Mouse (Mus musculus): Measurements from ENCODE around the gene Cept1. TPM values are rescaled to one million over a fixed set of nuclear protein-coding genes. Genes with fewer than 3 reads are reported as not detected.

The Cept1 gene
- polyA plus RNA-seq, 2 experiments, result 10.8 to 27.1 TPM

DNA sequence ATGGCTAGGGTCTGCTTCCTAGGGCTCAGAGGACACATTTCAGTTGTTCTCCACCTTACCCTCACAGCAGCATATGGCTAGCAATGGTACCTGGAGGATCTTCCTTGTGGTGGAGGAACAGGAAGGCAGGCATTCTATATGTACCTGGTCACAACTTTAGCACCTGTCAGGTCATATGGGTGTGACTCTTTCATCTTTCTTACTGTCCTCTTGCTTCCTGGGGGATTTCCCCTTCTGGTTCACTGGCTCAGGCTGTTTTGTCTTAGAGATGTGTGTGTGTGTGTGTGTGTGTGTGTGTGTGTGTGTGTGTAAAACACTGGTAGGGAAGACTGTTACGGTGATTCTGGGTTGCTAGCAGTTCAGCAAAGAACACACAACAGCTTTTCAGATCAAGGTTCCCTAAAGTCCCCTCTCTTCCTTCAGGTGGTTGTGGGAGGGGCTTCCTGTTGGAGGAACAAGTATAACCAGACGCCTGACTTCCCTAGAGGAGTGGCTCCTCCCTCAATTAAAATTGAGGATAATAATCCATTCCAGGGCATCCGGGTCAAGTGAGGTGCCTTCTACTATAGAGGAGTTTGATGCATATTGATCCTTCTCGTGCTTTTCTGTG lies 63.7 kb downstream of the Cept1 start:
- Histone ChIP-seq H3K4me1 (replicated peaks; ENCODE audit: control insufficient read depth in 2 of 2, insufficient read depth in 2 of 2, low read length in 1 of 2) (peaks cover 3 to 27% of the 10 kb centered on the region in 2 experiments), H3K9ac (replicated peaks) (no peak overlapping the region), H3K27me3 (ENCODE audit: control insufficient read depth, insufficient read depth, low read length) (no peaks in the 10 kb centered on the region), H3K9me3 (ENCODE audit: control insufficient read depth, low read length) (no peaks in the 10 kb centered on the region), H3K27ac (no peak overlapping the region), H3K4me2 (ENCODE audit: low read depth) (no peak overlapping the region; the same call in 1 of the 2 replicates), H3K4me3 (ENCODE audit: insufficient read depth in 1 of 2, low read depth in 2 of 2, low read length in 2 of 2) (no peak overlapping the region), H3K36me3 (replicated peaks; ENCODE audit: control insufficient read depth, insufficient read depth, low read depth) (no peaks in the 10 kb centered on the region)
- ATAC-seq (ENCODE audit: insufficient read depth) (no peak), DNase-seq (ENCODE audit: low read depth in 3 of 3, low spot score in 3 of 3) (no peak)
- TF ChIP-seq CTCF (IDR thresholded peaks at IDR 0.05; ENCODE audit: low read depth) (no peak), EP300 (IDR thresholded peaks at IDR 0.05; ENCODE audit: low read depth) (no peak)
- WGBS (ENCODE audit: insufficient replicate concordance), result 50% methylated on average over 4 of the region's 4 CpGs

GRCm38 (mm10) chr3:106483297-106483696 lies 64.3 kb downstream of the Cept1 start:
- Histone ChIP-seq H3K4me1 (replicated peaks; ENCODE audit: control insufficient read depth in 2 of 2, insufficient read depth in 2 of 2, low read length in 1 of 2) (peaks cover 3 to 27% of the 10 kb centered on the region in 2 experiments), H3K27me3 (ENCODE audit: control insufficient read depth, insufficient read depth, low read length) (no peaks in the 10 kb centered on the region), H3K36me3 (replicated peaks; ENCODE audit: control insufficient read depth, insufficient read depth, low read depth) (no peaks in the 10 kb centered on the region), H3K4me2 (ENCODE audit: low read depth) (peak overlapping the region; percentile 77), H3K4me3 (ENCODE audit: insufficient read depth in 1 of 2, low read depth in 2 of 2, low read length in 2 of 2) (peak overlapping the region in 1 of 2 experiments; percentile 70; a peak in 1 of 4 replicates), H3K27ac (no peak overlapping the region), H3K9me3 (ENCODE audit: control insufficient read depth, low read length) (no peaks in the 10 kb centered on the region), H3K9ac (replicated peaks) (no peak overlapping the region)
- ATAC-seq (ENCODE audit: insufficient read depth) (no peak), DNase-seq (ENCODE audit: low read depth in 3 of 3, low spot score in 3 of 3) (no peak)
- WGBS (ENCODE audit: insufficient replicate concordance), result 11% methylated on average over 7 of the region's 7 CpGs
- TF ChIP-seq EP300 (IDR thresholded peaks at IDR 0.05; ENCODE audit: low read depth) (no peak), CTCF (IDR thresholded peaks at IDR 0.05; ENCODE audit: low read depth) (no peak)

DNA sequence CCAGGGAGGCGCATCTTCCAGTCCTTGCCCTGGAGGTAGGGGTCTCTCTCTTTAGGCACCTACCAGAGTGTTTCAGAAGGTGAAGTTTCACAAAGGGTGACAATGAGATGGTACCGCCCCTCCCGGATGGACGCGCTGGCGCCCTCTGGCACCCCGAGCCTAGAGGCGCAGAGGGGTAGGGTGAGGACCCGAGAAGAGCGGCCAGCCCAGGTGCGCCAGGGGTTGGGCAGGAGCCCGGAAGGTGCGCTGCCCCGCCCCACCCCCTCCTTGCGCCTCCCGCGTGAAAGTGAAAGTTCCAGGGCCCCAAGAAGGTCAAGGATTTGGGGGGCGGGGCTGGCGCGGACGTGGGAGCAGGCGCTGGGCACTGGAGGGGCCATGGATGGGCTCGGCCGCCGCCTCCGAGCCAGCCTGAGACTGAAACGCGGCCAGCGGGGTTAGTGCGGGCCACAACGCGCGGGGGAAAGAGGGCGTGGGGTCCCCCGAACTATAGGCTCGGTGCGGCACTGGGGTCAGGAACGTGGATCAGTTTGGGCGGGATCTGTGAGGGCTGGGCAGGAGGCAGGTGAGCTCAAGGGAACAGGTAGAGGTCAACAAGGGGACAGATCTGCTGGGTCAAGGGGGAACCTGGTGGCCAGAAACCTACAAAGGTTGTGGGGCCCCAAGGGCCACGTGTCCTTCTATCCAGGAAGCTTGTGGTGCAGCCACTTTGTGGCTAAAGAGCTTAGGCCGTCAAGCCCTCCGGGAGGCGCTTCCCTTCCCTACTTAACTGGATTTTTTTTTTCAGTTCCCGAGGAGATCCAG lies 65.1 kb downstream of the Cept1 start, which contains the start of gene Dennd2d:
Gene Dennd2d (plus strand): TSS at position 125 of the 801 bp plus-strand sequence.
- Histone ChIP-seq H3K36me3 (replicated peaks; ENCODE audit: control insufficient read depth, insufficient read depth, low read depth) (no peaks in the 10 kb centered on the region), H3K27me3 (ENCODE audit: control insufficient read depth, insufficient read depth, low read length) (no peaks in the 10 kb centered on the region), H3K4me2 (ENCODE audit: low read depth) (peak within 1 kb of the TSS; percentile 77), H3K27ac (no peak within 1 kb of the TSS), H3K9ac (replicated peaks) (peak within 1 kb of the TSS; percentile 66), H3K4me1 (replicated peaks; ENCODE audit: control insufficient read depth in 2 of 2, insufficient read depth in 2 of 2, low read length in 1 of 2) (peaks cover 3 to 27% of the 10 kb centered on the region in 2 experiments), H3K9me3 (ENCODE audit: control insufficient read depth, low read length) (no peaks in the 10 kb centered on the region), H3K4me3 (ENCODE audit: insufficient read depth in 1 of 2, low read depth in 2 of 2, low read length in 2 of 2) (peak within 1 kb of the TSS; percentile 62 to 70)
- ATAC-seq (ENCODE audit: insufficient read depth) (peak; percentile 67), DNase-seq (ENCODE audit: low read depth in 3 of 3, low spot score in 3 of 3) (no peak)
- no peak for TF ChIP-seq EP300 (IDR thresholded peaks at IDR 0.05; ENCODE audit: low read depth)
- TF ChIP-seq CTCF (IDR thresholded peaks at IDR 0.05; ENCODE audit: low read depth), result peak; percentile 46; the same call in 1 of the 2 replicates
- under 1% methylated on average over 43 of the region's 44 CpGs for WGBS (ENCODE audit: insufficient replicate concordance)

DNA sequence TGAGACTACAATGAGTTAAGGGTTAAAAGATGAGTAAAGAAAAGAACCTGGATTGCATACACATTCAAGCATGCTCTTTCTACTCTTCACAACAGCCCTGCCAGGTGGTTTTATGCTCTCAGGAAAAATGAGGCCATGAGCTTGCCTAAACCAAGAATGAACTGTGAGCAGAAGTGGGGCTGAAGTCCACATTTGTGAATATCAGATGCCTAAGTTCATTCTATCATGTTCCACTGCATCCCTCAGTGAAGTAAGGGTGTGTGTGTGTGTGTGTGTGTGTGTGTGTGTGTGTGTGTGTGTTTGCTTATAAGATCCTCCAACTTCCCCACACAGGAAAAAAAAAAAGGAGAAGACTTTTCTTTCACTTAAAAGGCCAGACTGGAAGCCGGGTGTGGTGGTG lies 70.7 kb downstream of the Cept1 start:
- TF ChIP-seq CTCF (IDR thresholded peaks at IDR 0.05; ENCODE audit: low read depth) (no peak), EP300 (IDR thresholded peaks at IDR 0.05; ENCODE audit: low read depth) (no peak)
- H3K4me3 ChIP-seq (ENCODE audit: insufficient read depth in 1 of 2, low read depth in 2 of 2, low read length in 2 of 2), result no peak overlapping the region
- DNase-seq (ENCODE audit: low read depth in 3 of 3, low spot score in 3 of 3), result no peak
- H3K4me1 ChIP-seq (replicated peaks; ENCODE audit: control insufficient read depth in 2 of 2, insufficient read depth in 2 of 2, low read length in 1 of 2), result 0 out of 4 replicates have a peak, but pooled peaks cover 0 to 1% of the 10 kb centered on the region in 2 experiments
- no peak overlapping the region for H3K27ac ChIP-seq
- no peak for ATAC-seq (ENCODE audit: insufficient read depth)
- H3K36me3 ChIP-seq (replicated peaks; ENCODE audit: control insufficient read depth, insufficient read depth, low read depth), result no peaks in the 10 kb centered on the region
- H3K9ac ChIP-seq (replicated peaks), result no peak overlapping the region
- no peaks in the 10 kb centered on the region for H3K27me3 ChIP-seq (ENCODE audit: control insufficient read depth, insufficient read depth, low read length)
- no peak overlapping the region for H3K4me2 ChIP-seq (ENCODE audit: low read depth)
- H3K9me3 ChIP-seq (ENCODE audit: control insufficient read depth, low read length), result no peaks in the 10 kb centered on the region
- WGBS (ENCODE audit: insufficient replicate concordance), result 60% methylated on average over 1 of the region's 1 CpGs

GRCm38 (mm10) chr3:106474210-106474609 lies 73.4 kb downstream of the Cept1 start:
- Histone ChIP-seq H3K36me3 (replicated peaks; ENCODE audit: control insufficient read depth, insufficient read depth, low read depth) (no peaks in the 10 kb centered on the region), H3K4me1 (replicated peaks; ENCODE audit: control insufficient read depth in 2 of 2, insufficient read depth in 2 of 2, low read length in 1 of 2) (no peaks in the 10 kb centered on the region), H3K9me3 (ENCODE audit: control insufficient read depth, low read length) (no peaks in the 10 kb centered on the region), H3K27ac (no peak overlapping the region), H3K4me3 (ENCODE audit: insufficient read depth in 1 of 2, low read depth in 2 of 2, low read length in 2 of 2) (no peak overlapping the region), H3K4me2 (ENCODE audit: low read depth) (no peak overlapping the region), H3K27me3 (ENCODE audit: control insufficient read depth, insufficient read depth, low read length) (no peaks in the 10 kb centered on the region), H3K9ac (replicated peaks) (no peak overlapping the region)
- no peak for ATAC-seq (ENCODE audit: insufficient read depth)
- WGBS (ENCODE audit: insufficient replicate concordance), result 33% methylated on average over 4 of the region's 4 CpGs
- no peak for TF ChIP-seq CTCF (IDR thresholded peaks at IDR 0.05; ENCODE audit: low read depth)
- TF ChIP-seq EP300 (IDR thresholded peaks at IDR 0.05; ENCODE audit: low read depth), result no peak
- DNase-seq (ENCODE audit: low read depth in 3 of 3, low spot score in 3 of 3), result no peak

All from liver, embryonic 14.5 days (tissue).